Mouse (Mus musculus): ENCODE data around the gene Wfdc18. TPM values are rescaled to one million over a fixed set of nuclear protein-coding genes. Genes with fewer than 3 reads are reported as not detected.

Wfdc18 gene
- not detected in 2 replicates for polyA plus RNA-seq (2014; fragmentation: Nextera tagmentation; extraction: Ambion mirVana)

DNA sequence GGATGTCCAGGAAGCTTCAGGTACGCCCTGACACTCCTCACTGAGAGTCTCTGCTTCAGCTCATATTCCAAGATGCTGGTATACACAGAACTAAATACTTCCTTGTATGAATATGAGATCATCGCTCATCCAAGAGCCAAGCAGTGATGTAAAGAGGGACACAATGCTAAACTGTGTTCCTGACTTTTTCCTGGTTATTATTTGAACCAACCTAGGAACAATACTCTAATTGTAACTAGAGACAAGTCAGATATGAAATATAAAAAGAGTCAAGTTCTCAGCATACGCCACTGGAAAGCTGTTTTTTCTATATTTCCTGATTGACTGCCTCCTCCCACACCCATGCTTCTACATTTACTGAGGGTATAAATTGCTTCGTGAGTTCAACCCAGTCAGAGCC lies at the start of gene Wfdc18:
TSS of gene Wfdc18 (plus strand) at position 301 of the 400 bp plus-strand sequence.
- Histone ChIP-seq H3K4me2 (ENCODE audit: low read depth, severe bottlenecking) (no peak within 1 kb of the TSS), H3K4me1 (ENCODE audit: control insufficient read depth, insufficient read depth, low read length) (no peaks in the 10 kb centered on the region), H3K27ac (replicated peaks; ENCODE audit: low read depth, low read length) (no peak within 1 kb of the TSS), H3K9ac (ENCODE audit: low read length) (no peak within 1 kb of the TSS), H3K4me3 (ENCODE audit: low read depth, low read length) (no peak within 1 kb of the TSS), H3K27me3 (ENCODE audit: control insufficient read depth, insufficient read depth, low read length) (no peaks in the 10 kb centered on the region), H3K9me3 (ENCODE audit: control insufficient read depth, low read length) (no peaks in the 10 kb centered on the region), H3K36me3 (ENCODE audit: control insufficient read depth, insufficient read depth, low read length) (no peaks in the 10 kb centered on the region)
- DNase-seq (ENCODE audit: low spot score) (no peak), ATAC-seq (ENCODE audit: insufficient number of reproducible peaks, low FRiP score, low TSS enrichment, low read depth) (no peak)
- WGBS: 81% methylated on average over 4 of the region's 4 CpGs

GRCm38 (mm10) chr11:83662204-83662603 lies 46.6 kb upstream of the Wfdc18 start, which contains the start of gene Ccl4:
Gene Ccl4, plus strand, starts transcription at chr11:83662584.
- 81% methylated on average over 6 of the region's 6 CpGs for WGBS
- no peak within 1 kb of the TSS for H3K27ac ChIP-seq (replicated peaks; ENCODE audit: low read depth, low read length)
- H3K27me3 ChIP-seq (ENCODE audit: control insufficient read depth, insufficient read depth, low read length): no peaks in the 10 kb centered on the region
- no peaks in the 10 kb centered on the region for H3K9me3 ChIP-seq (ENCODE audit: control insufficient read depth, low read length)
- ATAC-seq (ENCODE audit: insufficient number of reproducible peaks, low FRiP score, low TSS enrichment, low read depth): no peak
- no peak within 1 kb of the TSS for H3K4me2 ChIP-seq (ENCODE audit: low read depth, severe bottlenecking)
- no peak within 1 kb of the TSS for H3K4me3 ChIP-seq (ENCODE audit: low read depth, low read length)
- H3K36me3 ChIP-seq (ENCODE audit: control insufficient read depth, insufficient read depth, low read length): no peaks in the 10 kb centered on the region
- no peak within 1 kb of the TSS for H3K9ac ChIP-seq (ENCODE audit: low read length)
- no peaks in the 10 kb centered on the region for H3K4me1 ChIP-seq (ENCODE audit: control insufficient read depth, insufficient read depth, low read length)
- DNase-seq (ENCODE audit: low spot score): no peak

DNA sequence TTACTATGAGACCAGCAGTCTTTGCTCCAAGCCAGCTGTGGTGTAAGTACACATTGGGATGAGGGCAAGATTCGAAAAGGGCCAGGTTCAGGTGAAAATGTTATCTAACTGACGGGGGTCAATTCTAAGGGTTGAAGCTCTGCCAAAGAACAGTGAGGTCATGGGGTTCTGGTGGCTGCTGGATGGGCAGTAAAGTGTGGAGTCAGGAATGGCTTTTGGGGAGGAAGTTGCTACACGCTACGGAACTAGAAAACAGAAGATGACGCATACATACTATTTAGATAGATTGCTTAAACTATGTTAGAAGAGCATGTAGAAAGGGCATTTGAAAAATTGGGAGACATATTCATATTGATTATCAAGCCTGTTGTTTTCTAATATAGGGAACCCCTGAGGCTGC lies 45.3 kb upstream of the Wfdc18 start:
- Histone ChIP-seq H3K4me2 (ENCODE audit: low read depth, severe bottlenecking) (no peak overlapping the region), H3K27me3 (ENCODE audit: control insufficient read depth, insufficient read depth, low read length) (no peaks in the 10 kb centered on the region), H3K36me3 (ENCODE audit: control insufficient read depth, insufficient read depth, low read length) (no peaks in the 10 kb centered on the region), H3K27ac (replicated peaks; ENCODE audit: low read depth, low read length) (no peak overlapping the region), H3K4me3 (ENCODE audit: low read depth, low read length) (no peak overlapping the region), H3K9ac (ENCODE audit: low read length) (no peak overlapping the region), H3K9me3 (ENCODE audit: control insufficient read depth, low read length) (no peaks in the 10 kb centered on the region), H3K4me1 (ENCODE audit: control insufficient read depth, insufficient read depth, low read length) (no peaks in the 10 kb centered on the region)
- no peak for ATAC-seq (ENCODE audit: insufficient number of reproducible peaks, low FRiP score, low TSS enrichment, low read depth)
- WGBS: 72% methylated on average over 5 of the region's 5 CpGs
- DNase-seq (ENCODE audit: low spot score): no peak

GRCm38 (mm10) chr11:83671743-83672142 lies 37.1 kb upstream of the Wfdc18 start:
- Histone ChIP-seq H3K9ac (ENCODE audit: low read length) (no peak overlapping the region), H3K4me2 (ENCODE audit: low read depth, severe bottlenecking) (no peak overlapping the region), H3K27ac (replicated peaks; ENCODE audit: low read depth, low read length) (no peak overlapping the region), H3K4me3 (ENCODE audit: low read depth, low read length) (no peak overlapping the region), H3K27me3 (ENCODE audit: control insufficient read depth, insufficient read depth, low read length) (no peaks in the 10 kb centered on the region), H3K9me3 (ENCODE audit: control insufficient read depth, low read length) (no peaks in the 10 kb centered on the region), H3K4me1 (ENCODE audit: control insufficient read depth, insufficient read depth, low read length) (no peaks in the 10 kb centered on the region), H3K36me3 (ENCODE audit: control insufficient read depth, insufficient read depth, low read length) (no peaks in the 10 kb centered on the region)
- DNase-seq (ENCODE audit: low spot score) (no peak), ATAC-seq (ENCODE audit: insufficient number of reproducible peaks, low FRiP score, low TSS enrichment, low read depth) (no peak)

- Histone ChIP-seq H3K4me3 (ENCODE audit: low read depth, low read length) (no peak overlapping the region), H3K9ac (ENCODE audit: low read length) (no peak overlapping the region), H3K9me3 (ENCODE audit: control insufficient read depth, low read length) (no peaks in the 10 kb centered on the region), H3K27ac (replicated peaks; ENCODE audit: low read depth, low read length) (no peak overlapping the region), H3K4me1 (ENCODE audit: control insufficient read depth, insufficient read depth, low read length) (no peaks in the 10 kb centered on the region), H3K27me3 (ENCODE audit: control insufficient read depth, insufficient read depth, low read length) (no peaks in the 10 kb centered on the region), H3K4me2 (ENCODE audit: low read depth, severe bottlenecking) (no peak overlapping the region), H3K36me3 (ENCODE audit: control insufficient read depth, insufficient read depth, low read length) (no peaks in the 10 kb centered on the region)
- no peak for DNase-seq (ENCODE audit: low spot score)
- no peak for ATAC-seq (ENCODE audit: insufficient number of reproducible peaks, low FRiP score, low TSS enrichment, low read depth)
- 86% methylated on average over 1 of the region's 1 CpGs for WGBS
Measured at GRCm38 (mm10) chr11:83675665-83676064, 33.1 kb upstream of the Wfdc18 start.

DNA sequence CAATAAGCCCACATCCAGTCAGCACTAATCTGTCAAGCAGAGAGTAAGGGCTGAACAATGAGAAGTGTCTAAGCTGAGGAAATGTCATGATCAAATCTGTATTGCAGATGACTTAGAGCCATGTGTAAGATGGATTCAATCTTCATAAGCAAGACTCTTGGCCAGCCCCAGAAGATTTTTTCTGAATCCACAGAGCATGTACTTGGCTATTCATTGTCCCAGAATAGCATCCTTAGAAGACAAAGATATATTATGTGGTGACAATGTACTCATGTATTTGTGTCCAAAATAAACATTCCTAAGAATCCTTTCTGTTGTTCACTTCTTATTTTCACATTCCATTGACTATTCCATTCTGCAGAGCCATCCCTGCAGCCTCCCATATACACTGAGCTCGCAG lies 18.9 kb upstream of the Wfdc18 start:
- no peak for DNase-seq (ENCODE audit: low spot score)
- Histone ChIP-seq H3K4me2 (ENCODE audit: low read depth, severe bottlenecking) (no peak overlapping the region), H3K36me3 (ENCODE audit: control insufficient read depth, insufficient read depth, low read length) (no peaks in the 10 kb centered on the region), H3K27me3 (ENCODE audit: control insufficient read depth, insufficient read depth, low read length) (no peaks in the 10 kb centered on the region), H3K4me3 (ENCODE audit: low read depth, low read length) (no peak overlapping the region), H3K4me1 (ENCODE audit: control insufficient read depth, insufficient read depth, low read length) (no peaks in the 10 kb centered on the region), H3K9me3 (ENCODE audit: control insufficient read depth, low read length) (no peaks in the 10 kb centered on the region), H3K27ac (replicated peaks; ENCODE audit: low read depth, low read length) (no peak overlapping the region), H3K9ac (ENCODE audit: low read length) (no peak overlapping the region)
- no peak for ATAC-seq (ENCODE audit: insufficient number of reproducible peaks, low FRiP score, low TSS enrichment, low read depth)
- WGBS: 76% methylated on average over 1 of the region's 1 CpGs

- WGBS: 66% methylated on average over 1 of the region's 1 CpGs
- Histone ChIP-seq H3K27me3 (ENCODE audit: control insufficient read depth, insufficient read depth, low read length) (no peaks in the 10 kb centered on the region), H3K36me3 (ENCODE audit: control insufficient read depth, insufficient read depth, low read length) (no peaks in the 10 kb centered on the region), H3K9ac (ENCODE audit: low read length) (no peak overlapping the region), H3K4me3 (ENCODE audit: low read depth, low read length) (no peak overlapping the region), H3K4me1 (ENCODE audit: control insufficient read depth, insufficient read depth, low read length) (no peaks in the 10 kb centered on the region), H3K4me2 (ENCODE audit: low read depth, severe bottlenecking) (no peak overlapping the region), H3K9me3 (ENCODE audit: control insufficient read depth, low read length) (no peaks in the 10 kb centered on the region), H3K27ac (replicated peaks; ENCODE audit: low read depth, low read length) (no peak overlapping the region)
- DNase-seq (ENCODE audit: low spot score) (no peak), ATAC-seq (ENCODE audit: insufficient number of reproducible peaks, low FRiP score, low TSS enrichment, low read depth) (no peak)
Measured at GRCm38 (mm10) chr11:83692008-83692407, 16.8 kb upstream of the Wfdc18 start.

- ATAC-seq (ENCODE audit: insufficient number of reproducible peaks, low FRiP score, low TSS enrichment, low read depth) (no peak), DNase-seq (ENCODE audit: low spot score) (no peak)
- WGBS: 25% methylated on average over 1 of the region's 1 CpGs
Measured at GRCm38 (mm10) chr11:83703705-83704104, 5.1 kb upstream of the Wfdc18 start, which contains the start of gene Wfdc17. Gene Wfdc17, plus strand, starts transcription at chr11:83703991.

DNA sequence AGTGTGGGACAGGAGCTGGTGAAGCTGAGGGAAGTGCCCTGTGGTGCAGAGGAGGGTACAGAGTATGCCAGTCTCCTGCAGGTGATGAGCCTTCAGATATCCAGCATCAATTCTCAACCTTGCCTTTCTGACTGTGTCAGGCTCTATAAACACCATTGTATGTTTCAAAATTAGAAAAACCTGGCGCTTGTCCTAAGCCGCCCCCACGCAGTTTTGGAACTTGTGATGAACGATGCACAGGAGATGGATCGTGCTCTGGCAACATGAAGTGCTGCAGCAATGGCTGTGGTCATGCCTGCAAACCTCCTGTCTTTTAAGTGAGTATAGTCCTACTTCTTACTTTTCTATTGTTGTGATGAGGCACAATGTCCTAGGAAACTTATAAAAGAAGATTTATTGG lies 868 bp downstream of the Wfdc18 start:
- H3K9ac ChIP-seq (ENCODE audit: low read length): no peak overlapping the region
- 87% methylated on average over 5 of the region's 5 CpGs for WGBS

More at GRCm38 (mm10) chr11:83703705-83704104, 5.1 kb upstream of the Wfdc18 start, which contains the start of gene Wfdc17:
- H3K4me3 ChIP-seq (ENCODE audit: low read depth, low read length): no peak within 1 kb of the TSS
- H3K27me3 ChIP-seq (ENCODE audit: control insufficient read depth, insufficient read depth, low read length): no peaks in the 10 kb centered on the region
- no peaks in the 10 kb centered on the region for H3K4me1 ChIP-seq (ENCODE audit: control insufficient read depth, insufficient read depth, low read length)
- no peak within 1 kb of the TSS for H3K9ac ChIP-seq (ENCODE audit: low read length)
- H3K27ac ChIP-seq (replicated peaks; ENCODE audit: low read depth, low read length): no peak within 1 kb of the TSS
- no peaks in the 10 kb centered on the region for H3K9me3 ChIP-seq (ENCODE audit: control insufficient read depth, low read length)
- H3K4me2 ChIP-seq (ENCODE audit: low read depth, severe bottlenecking): no peak within 1 kb of the TSS
- no peaks in the 10 kb centered on the region for H3K36me3 ChIP-seq (ENCODE audit: control insufficient read depth, insufficient read depth, low read length)

More for the DNA sequence above, 868 bp downstream of the Wfdc18 start:
- no peak for DNase-seq (ENCODE audit: low spot score)
- Histone ChIP-seq H3K27ac (replicated peaks; ENCODE audit: low read depth, low read length) (no peak overlapping the region), H3K4me1 (ENCODE audit: control insufficient read depth, insufficient read depth, low read length) (no peaks in the 10 kb centered on the region), H3K27me3 (ENCODE audit: control insufficient read depth, insufficient read depth, low read length) (no peaks in the 10 kb centered on the region), H3K9me3 (ENCODE audit: control insufficient read depth, low read length) (no peaks in the 10 kb centered on the region), H3K36me3 (ENCODE audit: control insufficient read depth, insufficient read depth, low read length) (no peaks in the 10 kb centered on the region), H3K4me3 (ENCODE audit: low read depth, low read length) (no peak overlapping the region), H3K4me2 (ENCODE audit: low read depth, severe bottlenecking) (no peak overlapping the region)
- no peak for ATAC-seq (ENCODE audit: insufficient number of reproducible peaks, low FRiP score, low TSS enrichment, low read depth)

Data from limb, embryonic 11.5 days (tissue).